Mouse (Mus musculus): Measurements from ENCODE around the gene Gnb5. TPM values are rescaled to one million over a fixed set of nuclear protein-coding genes. Genes with fewer than 3 reads are reported as not detected.

The Gnb5 gene
- polyA plus RNA-seq, 1 experiment from 2014 or later = 70.1 TPM

GRCm38 (mm10) chr9:75328047-75328446, 22.0 kb downstream of the Gnb5 start:
- Histone ChIP-seq H3K27ac (replicated peaks; ENCODE audit: low read depth, low read length) (no peak overlapping the region), H3K36me3 (ENCODE audit: control insufficient read depth, insufficient read depth, low read length) (peaks cover 48% of the 10 kb centered on the region), H3K4me2 (ENCODE audit: low read length) (no peak overlapping the region), H3K27me3 (ENCODE audit: control insufficient read depth, insufficient read depth, low read length) (no peaks in the 10 kb centered on the region), H3K4me1 (ENCODE audit: control insufficient read depth, insufficient read depth, low read length) (no peaks in the 10 kb centered on the region), H3K9me3 (ENCODE audit: control insufficient read depth, low read length) (no peaks in the 10 kb centered on the region), H3K4me3 (replicated peaks; ENCODE audit: low read depth, low read length) (no peak overlapping the region), H3K9ac (replicated peaks; ENCODE audit: low read length) (no peak overlapping the region)
- DNase-seq (no peak), ATAC-seq (ENCODE audit: low FRiP score, low TSS enrichment) (no peak)
- 92% methylated on average over 3 of the region's 3 CpGs for WGBS

GRCm38 (mm10) chr9:75330821-75331220, 24.7 kb downstream of the Gnb5 start:
- 91% methylated on average over 8 of the region's 8 CpGs for WGBS
- ATAC-seq (ENCODE audit: low FRiP score, low TSS enrichment) (no peak), DNase-seq (no peak)
- Histone ChIP-seq H3K4me2 (ENCODE audit: low read length) (no peak overlapping the region), H3K27ac (replicated peaks; ENCODE audit: low read depth, low read length) (no peak overlapping the region), H3K36me3 (ENCODE audit: control insufficient read depth, insufficient read depth, low read length) (peaks cover 61% of the 10 kb centered on the region), H3K4me1 (ENCODE audit: control insufficient read depth, insufficient read depth, low read length) (no peaks in the 10 kb centered on the region), H3K9me3 (ENCODE audit: control insufficient read depth, low read length) (no peaks in the 10 kb centered on the region), H3K9ac (replicated peaks; ENCODE audit: low read length) (no peak overlapping the region), H3K4me3 (replicated peaks; ENCODE audit: low read depth, low read length) (no peak overlapping the region), H3K27me3 (ENCODE audit: control insufficient read depth, insufficient read depth, low read length) (no peaks in the 10 kb centered on the region)

DNA sequence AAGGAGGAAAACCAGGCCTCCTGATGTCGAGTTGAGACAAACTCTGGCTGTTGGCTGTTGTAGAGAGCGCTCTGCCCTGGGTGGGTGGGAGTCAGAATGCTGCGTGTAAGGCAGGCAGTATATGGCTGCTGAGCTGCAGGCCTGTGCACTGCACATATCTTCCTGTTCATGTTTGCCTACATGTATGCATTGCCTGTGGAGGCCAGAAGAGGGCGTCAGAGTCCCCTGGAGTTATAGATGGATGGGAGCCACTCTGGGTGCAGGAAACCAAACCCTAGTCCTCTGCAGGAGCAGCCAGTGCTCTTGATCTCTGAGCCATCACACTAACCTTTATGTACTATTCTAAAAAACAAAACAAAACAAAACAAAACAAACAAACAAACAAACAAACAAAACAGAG, 28.4 kb downstream of the Gnb5 start:
- peaks cover 85% of the 10 kb centered on the region for H3K36me3 ChIP-seq (ENCODE audit: control insufficient read depth, insufficient read depth, low read length)
- WGBS = 92% methylated on average over 4 of the region's 4 CpGs
- no peaks in the 10 kb centered on the region for H3K27me3 ChIP-seq (ENCODE audit: control insufficient read depth, insufficient read depth, low read length)
- no peak for DNase-seq
- H3K4me2 ChIP-seq (ENCODE audit: low read length) = no peak overlapping the region
- H3K4me3 ChIP-seq (replicated peaks; ENCODE audit: low read depth, low read length) = no peak overlapping the region
- H3K9me3 ChIP-seq (ENCODE audit: control insufficient read depth, low read length) = no peaks in the 10 kb centered on the region
- no peak for ATAC-seq (ENCODE audit: low FRiP score, low TSS enrichment)
- H3K9ac ChIP-seq (replicated peaks; ENCODE audit: low read length) = no peak overlapping the region
- H3K27ac ChIP-seq (replicated peaks; ENCODE audit: low read depth, low read length) = no peak overlapping the region
- no peaks in the 10 kb centered on the region for H3K4me1 ChIP-seq (ENCODE audit: control insufficient read depth, insufficient read depth, low read length)

DNA sequence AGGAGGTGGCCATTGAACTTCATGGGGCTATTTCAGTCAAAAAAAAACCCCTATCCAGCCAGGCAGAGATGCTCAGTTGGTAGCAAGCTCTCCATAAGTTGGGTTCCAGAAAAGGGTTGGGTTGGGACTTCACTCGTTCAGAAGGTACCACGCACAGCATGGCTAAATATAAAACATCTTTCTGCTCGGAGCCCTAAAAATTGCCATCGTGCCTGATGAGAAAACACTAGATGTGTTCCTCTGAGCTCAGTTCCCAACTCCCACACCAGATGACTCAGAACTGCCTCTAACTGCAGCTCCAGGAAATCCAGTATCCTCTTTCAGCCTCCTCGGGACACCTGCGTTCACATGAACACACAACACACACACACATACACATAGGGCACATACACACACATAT, 31.9 kb downstream of the Gnb5 start:
- H3K4me2 ChIP-seq (ENCODE audit: low read length) = no peak overlapping the region
- peaks cover 78% of the 10 kb centered on the region for H3K36me3 ChIP-seq (ENCODE audit: control insufficient read depth, insufficient read depth, low read length)
- H3K9me3 ChIP-seq (ENCODE audit: control insufficient read depth, low read length) = no peaks in the 10 kb centered on the region
- no peak overlapping the region for H3K27ac ChIP-seq (replicated peaks; ENCODE audit: low read depth, low read length)
- WGBS = 95% methylated on average over 6 of the region's 6 CpGs
- H3K27me3 ChIP-seq (ENCODE audit: control insufficient read depth, insufficient read depth, low read length) = no peaks in the 10 kb centered on the region
- no peak for DNase-seq
- H3K4me3 ChIP-seq (replicated peaks; ENCODE audit: low read depth, low read length) = no peak overlapping the region
- H3K9ac ChIP-seq (replicated peaks; ENCODE audit: low read length) = no peak overlapping the region
- H3K4me1 ChIP-seq (ENCODE audit: control insufficient read depth, insufficient read depth, low read length) = no peaks in the 10 kb centered on the region
- no peak for ATAC-seq (ENCODE audit: low FRiP score, low TSS enrichment)

DNA sequence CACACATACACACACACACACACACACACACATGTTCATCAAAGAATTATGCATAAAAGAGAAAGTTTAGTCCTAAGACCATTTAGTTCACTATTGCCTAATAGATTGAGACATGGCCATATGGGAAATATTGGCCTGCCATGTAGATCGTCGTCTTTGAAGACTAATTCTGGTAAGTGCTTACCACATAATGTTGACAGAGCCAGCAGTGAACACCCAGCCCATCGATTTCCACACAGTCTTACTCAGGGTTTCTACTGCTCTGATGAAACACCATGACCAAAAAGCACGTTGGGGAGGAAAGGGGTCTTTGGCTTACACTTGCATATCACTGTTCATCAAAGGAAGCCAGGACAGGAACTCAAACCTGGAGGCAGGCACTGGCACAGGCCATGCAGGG, 36.3 kb downstream of the Gnb5 start:
- no peak for ATAC-seq (ENCODE audit: low FRiP score, low TSS enrichment)
- no peaks in the 10 kb centered on the region for H3K4me1 ChIP-seq (ENCODE audit: control insufficient read depth, insufficient read depth, low read length)
- H3K9me3 ChIP-seq (ENCODE audit: control insufficient read depth, low read length) = no peaks in the 10 kb centered on the region
- no peak overlapping the region for H3K4me3 ChIP-seq (replicated peaks; ENCODE audit: low read depth, low read length)
- no peaks in the 10 kb centered on the region for H3K27me3 ChIP-seq (ENCODE audit: control insufficient read depth, insufficient read depth, low read length)
- H3K4me2 ChIP-seq (ENCODE audit: low read length) = no peak overlapping the region
- no peak for DNase-seq
- no peak overlapping the region for H3K27ac ChIP-seq (replicated peaks; ENCODE audit: low read depth, low read length)
- whole genome bisulfite sequencing = 84% methylated on average over 4 of the region's 4 CpGs
- H3K36me3 ChIP-seq (ENCODE audit: control insufficient read depth, insufficient read depth, low read length) = peaks cover 70% of the 10 kb centered on the region
- H3K9ac ChIP-seq (replicated peaks; ENCODE audit: low read length) = no peak overlapping the region

DNA sequence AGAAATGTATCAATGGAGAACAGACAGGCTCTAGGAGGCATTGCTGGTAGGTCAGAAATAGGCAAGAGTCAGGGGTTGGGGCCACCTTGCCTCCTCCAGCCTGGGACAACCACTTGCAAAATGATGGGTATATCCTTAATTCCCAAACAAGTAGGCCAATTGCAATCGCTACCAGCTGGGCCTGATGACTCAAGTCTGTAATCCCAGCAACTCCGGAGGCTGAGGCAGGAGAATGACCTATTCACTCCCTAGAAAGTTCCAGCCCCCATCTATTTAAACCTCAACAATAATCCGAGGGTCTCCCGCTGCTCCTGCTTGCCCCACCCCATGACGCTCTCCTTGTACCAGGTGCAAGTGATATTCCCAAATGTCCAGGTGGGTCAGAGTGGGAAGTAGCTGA, 41.4 kb downstream of the Gnb5 start, which contains the start of gene Bcl2l10:
TSS of gene Bcl2l10 (plus strand) at position 301 of the 400 bp plus-strand sequence.
- no peak for ATAC-seq (ENCODE audit: low FRiP score, low TSS enrichment)
- Histone ChIP-seq H3K36me3 (ENCODE audit: control insufficient read depth, insufficient read depth, low read length) (peaks cover 31% of the 10 kb centered on the region), H3K4me2 (ENCODE audit: low read length) (no peak within 1 kb of the TSS), H3K9ac (replicated peaks; ENCODE audit: low read length) (no peak within 1 kb of the TSS), H3K4me1 (ENCODE audit: control insufficient read depth, insufficient read depth, low read length) (no peaks in the 10 kb centered on the region), H3K9me3 (ENCODE audit: control insufficient read depth, low read length) (no peaks in the 10 kb centered on the region), H3K4me3 (replicated peaks; ENCODE audit: low read depth, low read length) (no peak within 1 kb of the TSS), H3K27ac (replicated peaks; ENCODE audit: low read depth, low read length) (no peak within 1 kb of the TSS), H3K27me3 (ENCODE audit: control insufficient read depth, insufficient read depth, low read length) (no peaks in the 10 kb centered on the region)
- 93% methylated on average over 5 of the region's 5 CpGs for WGBS
- DNase-seq = no peak

DNA sequence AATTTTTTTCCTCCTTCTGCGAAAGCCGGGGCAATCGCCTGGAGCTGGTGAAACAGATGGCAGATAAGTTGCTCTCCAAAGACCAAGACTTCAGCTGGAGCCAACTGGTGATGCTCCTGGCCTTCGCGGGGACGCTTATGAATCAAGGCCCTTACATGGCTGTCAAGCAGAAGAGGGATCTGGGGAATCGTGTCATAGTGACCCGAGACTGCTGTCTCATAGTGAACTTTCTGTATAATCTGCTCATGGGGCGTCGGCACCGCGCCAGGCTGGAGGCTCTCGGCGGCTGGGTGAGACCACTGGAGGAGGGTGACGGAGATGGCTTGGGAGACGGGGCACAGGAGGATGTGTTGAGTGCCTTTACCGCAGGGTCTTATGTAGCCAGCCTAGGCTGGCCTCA, 42.0 kb downstream of the Gnb5 start:
- Histone ChIP-seq H3K4me2 (ENCODE audit: low read length) (no peak overlapping the region), H3K4me1 (ENCODE audit: control insufficient read depth, insufficient read depth, low read length) (no peaks in the 10 kb centered on the region), H3K27me3 (ENCODE audit: control insufficient read depth, insufficient read depth, low read length) (no peaks in the 10 kb centered on the region), H3K9me3 (ENCODE audit: control insufficient read depth, low read length) (no peaks in the 10 kb centered on the region), H3K36me3 (ENCODE audit: control insufficient read depth, insufficient read depth, low read length) (peaks cover 26% of the 10 kb centered on the region), H3K4me3 (replicated peaks; ENCODE audit: low read depth, low read length) (no peak overlapping the region), H3K27ac (replicated peaks; ENCODE audit: low read depth, low read length) (no peak overlapping the region), H3K9ac (replicated peaks; ENCODE audit: low read length) (no peak overlapping the region)
- ATAC-seq (ENCODE audit: low FRiP score, low TSS enrichment) = no peak
- no peak for DNase-seq
- WGBS = 94% methylated on average over 17 of the region's 17 CpGs

GRCm38 (mm10) chr9:75348641-75349040, 42.6 kb downstream of the Gnb5 start:
- ATAC-seq (ENCODE audit: low FRiP score, low TSS enrichment) (no peak), DNase-seq (no peak)
- H3K4me3 ChIP-seq (replicated peaks; ENCODE audit: low read depth, low read length) = no peak overlapping the region
- H3K9ac ChIP-seq (replicated peaks; ENCODE audit: low read length) = no peak overlapping the region
- peaks cover 26% of the 10 kb centered on the region for H3K36me3 ChIP-seq (ENCODE audit: control insufficient read depth, insufficient read depth, low read length)
- no peaks in the 10 kb centered on the region for H3K4me1 ChIP-seq (ENCODE audit: control insufficient read depth, insufficient read depth, low read length)
- 58% methylated on average over 3 of the region's 3 CpGs for WGBS
- no peak overlapping the region for H3K27ac ChIP-seq (replicated peaks; ENCODE audit: low read depth, low read length)
- no peaks in the 10 kb centered on the region for H3K9me3 ChIP-seq (ENCODE audit: control insufficient read depth, low read length)
- H3K4me2 ChIP-seq (ENCODE audit: low read length) = no peak overlapping the region
- H3K27me3 ChIP-seq (ENCODE audit: control insufficient read depth, insufficient read depth, low read length) = no peaks in the 10 kb centered on the region

DNA sequence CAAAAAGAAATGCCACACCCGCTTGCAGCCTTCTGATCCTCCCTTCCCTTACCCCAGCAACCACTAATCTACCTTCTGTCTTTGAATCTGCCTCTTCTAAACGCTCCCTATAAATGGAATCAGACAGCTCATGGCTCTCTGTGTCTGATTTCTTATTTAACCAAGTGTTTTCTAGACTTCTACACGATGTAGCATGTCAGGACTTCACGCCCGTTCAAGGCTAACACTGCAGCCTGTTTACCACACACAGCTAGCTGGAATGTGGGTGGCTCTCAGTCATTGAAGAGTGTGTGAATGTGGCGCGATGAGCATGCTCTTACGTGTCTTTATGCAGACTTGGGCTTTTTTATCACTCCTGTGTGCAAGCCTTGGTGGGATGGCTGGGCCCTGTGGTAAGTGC, 47.0 kb downstream of the Gnb5 start:
- H3K4me3 ChIP-seq (replicated peaks; ENCODE audit: low read depth, low read length) = no peak overlapping the region
- no peak for DNase-seq
- 76% methylated on average over 8 of the region's 8 CpGs for WGBS

More for the DNA sequence above, 47.0 kb downstream of the Gnb5 start:
- Histone ChIP-seq H3K27ac (replicated peaks; ENCODE audit: low read depth, low read length) (no peak overlapping the region), H3K9ac (replicated peaks; ENCODE audit: low read length) (no peak overlapping the region), H3K9me3 (ENCODE audit: control insufficient read depth, low read length) (no peaks in the 10 kb centered on the region), H3K27me3 (ENCODE audit: control insufficient read depth, insufficient read depth, low read length) (no peaks in the 10 kb centered on the region), H3K4me1 (ENCODE audit: control insufficient read depth, insufficient read depth, low read length) (no peaks in the 10 kb centered on the region), H3K4me2 (ENCODE audit: low read length) (no peak overlapping the region), H3K36me3 (ENCODE audit: control insufficient read depth, insufficient read depth, low read length) (no peaks in the 10 kb centered on the region)
- ATAC-seq (ENCODE audit: low FRiP score, low TSS enrichment) = no peak
